Mouse (Mus musculus) heart, postnatal 0 days (tissue): ENCODE data around the gene Specc1.

Experiments used
- CTCF ChIP-seq: IDR thresholded peaks from 2 replicates; pipeline ENCODE4 v1.5.1; 2016; ENCODE audit warnings: antibody characterized with exemption, control low read depth, low read depth
- EP300 ChIP-seq: IDR thresholded peaks from 2 replicates; pipeline ENCODE4 v1.6.1; 2016; ENCODE audit warnings: antibody characterized with exemption, low read depth

DNA sequence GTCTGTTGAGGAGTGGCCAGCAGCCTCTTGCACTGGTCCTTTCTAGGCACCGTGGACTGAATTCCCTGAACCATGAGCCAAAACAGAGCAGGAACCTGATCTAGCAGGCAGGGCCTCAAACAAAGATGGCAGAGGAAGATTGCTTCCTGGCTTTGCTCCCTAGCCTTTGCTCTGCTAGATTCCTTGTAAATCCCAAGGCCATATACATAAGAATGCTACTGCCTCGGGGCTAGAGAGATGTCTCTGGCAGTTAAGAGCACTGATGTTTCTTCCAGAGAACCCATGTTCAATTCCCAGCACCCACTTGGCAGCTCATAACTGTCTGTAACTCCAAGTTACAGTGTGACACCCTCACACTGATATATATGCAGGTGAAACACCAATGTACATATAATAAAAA is 83.6 kb downstream of the Specc1 start:
- TF ChIP-seq CTCF (no peak), EP300 (no peak)
